Mouse (Mus musculus) layer of hippocampus, postnatal 36 days (tissue): ENCODE measurements at regions not wholly inside any gene's neighbourhood (a gene's known extent, or its start where the extent isn't known, plus 50 kb on each side); places are given as distances from the start of the nearest gene placed in this dataset.

ENCODE experiments used
- DNase-seq, 2 experiments: peaks; one replicate each; pipeline ENCODE4 v3.0.0; 2022

- no peak for DNase-seq
Measured at GRCm38 (mm10) chr4:68179551-68179950, 774.6 kb downstream of the Brinp1 start.

GRCm38 (mm10) chr4:68156499-68156898, 797.7 kb downstream of the Brinp1 start:
- no peak for DNase-seq

- no peak for DNase-seq
Measured at GRCm38 (mm10) chr4:68148483-68149069, 805.6 kb downstream of the Brinp1 start.

GRCm38 (mm10) chr4:68128124-68128523, 826.1 kb downstream of the Brinp1 start:
- no peak for DNase-seq

GRCm38 (mm10) chr4:68114502-68114901, 839.7 kb downstream of the Brinp1 start:
- DNase-seq = no peak

- no peak for DNase-seq
Measured at GRCm38 (mm10) chr4:68085255-68085654, 868.9 kb downstream of the Brinp1 start.

GRCm38 (mm10) chr4:68056813-68057578, 897.2 kb downstream of the Brinp1 start:
- no peak for DNase-seq

GRCm38 (mm10) chr4:68022891-68023303, 931.3 kb downstream of the Brinp1 start:
- DNase-seq = peak; percentile 46 to 66

- no peak for DNase-seq
Measured at GRCm38 (mm10) chr4:68011371-68011770, 942.8 kb downstream of the Brinp1 start.

GRCm38 (mm10) chr4:67994796-67995283, 959.4 kb downstream of the Brinp1 start:
- DNase-seq = no peak

GRCm38 (mm10) chr4:67963456-67963855, 990.7 kb downstream of the Brinp1 start:
- DNase-seq = no peak

GRCm38 (mm10) chr4:67948000-67948399, 1006.2 kb downstream of the Brinp1 start:
- no peak for DNase-seq

GRCm38 (mm10) chr4:67932481-67932880, 1021.7 kb downstream of the Brinp1 start:
- DNase-seq = no peak

GRCm38 (mm10) chr4:67899109-67899508, 1055.1 kb downstream of the Brinp1 start:
- no peak for DNase-seq

GRCm38 (mm10) chr4:67891946-67892575, 1062.1 kb downstream of the Brinp1 start:
- no peak for DNase-seq

GRCm38 (mm10) chr4:67887954-67888353, 1060.6 kb downstream of the Tlr4 start:
- DNase-seq = no peak

GRCm38 (mm10) chr4:67885204-67885603, 1057.8 kb downstream of the Tlr4 start:
- DNase-seq = no peak

- DNase-seq = no peak
Measured at GRCm38 (mm10) chr4:67862218-67862617, 1034.8 kb downstream of the Tlr4 start.

GRCm38 (mm10) chr4:67861801-67862200, 1034.4 kb downstream of the Tlr4 start:
- no peak for DNase-seq

- no peak for DNase-seq
Measured at GRCm38 (mm10) chr4:67853001-67853400, 1025.6 kb downstream of the Tlr4 start.

GRCm38 (mm10) chr4:67833397-67833796, 1006.0 kb downstream of the Tlr4 start:
- DNase-seq = no peak

GRCm38 (mm10) chr4:67825484-67825883, 998.1 kb downstream of the Tlr4 start:
- DNase-seq = no peak

GRCm38 (mm10) chr4:67796050-67796449, 968.7 kb downstream of the Tlr4 start:
- DNase-seq = no peak
